Mouse (Mus musculus) testis, adult 2 months (tissue): ENCODE results near the gene Coro2b.

Source experiments
- CTCF ChIP-seq: fragments of 200-500 bp; IDR thresholded peaks from 2 replicates; pipeline ENCODE4 v1.5.1; 2012; ENCODE audit warnings: low read depth, mild to moderate bottlenecking, inconsistent platforms, low read length, moderate library complexity; ENCODE audit not compliant: control insufficient read depth, insufficient read depth, insufficient replicate concordance
- POLR2A ChIP-seq: fragments of 200-500 bp; IDR thresholded peaks from 2 replicates; pipeline ENCODE4 v1.6.1; 2012; ENCODE audit warnings: low read depth, mild to moderate bottlenecking, inconsistent platforms, low read length, moderate library complexity; ENCODE audit not compliant: control insufficient read depth

GRCm38 (mm10) chr9:62385727-62386518, 150.9 kb downstream of the Coro2b start:
- TF ChIP-seq POLR2A = no peak
- TF ChIP-seq CTCF = no peak
